Mouse (Mus musculus) lung, postnatal 0 days (tissue): Measurements from ENCODE around the gene Sept5. TPM values are rescaled to one million over a fixed set of nuclear protein-coding genes. Genes with fewer than 3 reads are reported as not detected.
A peak's percentile ranks its signal among the peaks of the same experiment; 100 is the strongest.

ENCODE experiments used
- ATAC-seq: fragments of 200-750 bp; cut with Nextera tagmentation; 2 replicates; pipeline ENCODE4 v1.8.0; 2017; ENCODE audit warnings: moderate library complexity
- DNase-seq: peaks from one replicate; pipeline ENCODE4 v3.0.0-alpha.2; 2016; ENCODE audit warnings: low spot score
- H3K27ac ChIP-seq: fragments of 300-500 bp; sonication (generic); 2 replicates; pipeline ENCODE4 v1.5.1; 2014; ENCODE audit warnings: antibody characterized with exemption, mild to moderate bottlenecking, low read length, mixed read lengths
- H3K27me3 ChIP-seq: fragments of 300-500 bp; sonication (generic); replicated peaks from 2 replicates; pipeline ENCODE4 v1.6.1; 2014; ENCODE audit warnings: low read length, mixed read lengths; ENCODE audit not compliant: insufficient read depth
- H3K36me3 ChIP-seq: fragments of 300-500 bp; sonication (generic); 2 replicates; pipeline ENCODE4 v1.6.1; 2014; ENCODE audit warnings: low read length, mixed read lengths; ENCODE audit not compliant: insufficient read depth
- H3K4me1 ChIP-seq: fragments of 300-500 bp; sonication (generic); 2 replicates; pipeline ENCODE4 v1.6.1; 2014; ENCODE audit warnings: antibody characterized with exemption, low read depth, low read length, mixed read lengths; ENCODE audit not compliant: insufficient read depth
- H3K4me2 ChIP-seq: fragments of 300-500 bp; sonication (generic); replicated peaks from 2 replicates; pipeline ENCODE4 v1.6.1; 2014; ENCODE audit warnings: low read depth, mild to moderate bottlenecking, low read length, moderate library complexity, mixed read lengths
- H3K4me3 ChIP-seq: fragments of 300-500 bp; sonication (generic); 2 replicates; pipeline ENCODE4 v1.5.1; 2014; ENCODE audit warnings: low read depth, low read length
- H3K9ac ChIP-seq: fragments of 300-500 bp; sonication (generic); replicated peaks from 2 replicates; pipeline ENCODE4 v1.6.1; 2014; ENCODE audit warnings: low read depth, mild to moderate bottlenecking
- H3K9me3 ChIP-seq: fragments of 300-500 bp; sonication (generic); 2 replicates; pipeline ENCODE4 v1.6.1; 2016; ENCODE audit warnings: low read length, mixed read lengths
- CTCF ChIP-seq: IDR thresholded peaks from 2 replicates; pipeline ENCODE4 v1.5.1; 2016; ENCODE audit warnings: antibody characterized with exemption, mild to moderate bottlenecking
- EP300 ChIP-seq: IDR thresholded peaks from 2 replicates; pipeline ENCODE4 v1.6.1; 2016; ENCODE audit warnings: antibody characterized with exemption, mild to moderate bottlenecking, control low read depth
- WGBS: fragments of 180-500 bp; shearing (Covaris S2); extraction: QIAGEN DNeasy Blood & Tissue Kit; methylation state at CpG from one replicate; pipeline ENCODE4 v1.1.7; 2014; 5-methylcytosine and 5-hydroxymethylcytosine counted together
- polyA plus RNA-seq: library from polyadenylated mRNA; unstranded; fragments of >200 nt; fragmentation: Nextera tagmentation; extraction: Ambion mirVana; gene quantifications from 2 replicates; pipeline ENCODE4 v1.2.1, GENCODE M21; 2015

The Sept5 gene
- polyA plus RNA-seq, 1 experiment from 2014 or later: 8.5 TPM

DNA sequence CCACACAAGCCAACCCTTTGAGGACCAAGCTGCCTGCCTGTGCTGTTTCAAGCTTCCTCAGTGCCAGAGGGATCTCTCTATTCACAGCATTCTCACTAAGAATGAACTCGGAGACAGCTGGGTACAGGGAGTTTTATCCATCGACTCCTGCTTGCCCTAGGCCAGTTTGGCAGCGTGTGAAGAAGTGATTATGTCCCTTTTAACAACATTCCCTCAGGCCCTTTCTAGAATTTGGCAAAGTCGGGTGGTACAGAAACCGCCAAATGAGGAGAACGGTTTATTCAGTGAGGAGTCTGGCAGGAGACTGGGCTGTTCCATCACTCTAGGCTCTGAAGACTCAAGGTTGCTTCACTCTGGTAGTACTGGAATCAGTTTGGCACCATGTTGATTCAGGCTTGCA lies 9.6 kb downstream of the Sept5 start:
- H3K4me3 ChIP-seq: peak overlapping the region; percentile 41; the same call in 1 of the 2 replicates
- H3K27me3 ChIP-seq: peaks cover 46% of the 10 kb centered on the region
- ATAC-seq: no peak
- no peak overlapping the region for H3K9ac ChIP-seq
- no peaks in the 10 kb centered on the region for H3K9me3 ChIP-seq
- TF ChIP-seq EP300 (no peak), CTCF (no peak)
- H3K4me2 ChIP-seq: no peak overlapping the region; the same call in 1 of the 2 replicates
- H3K27ac ChIP-seq: no peak overlapping the region
- peaks cover 11% of the 10 kb centered on the region for H3K4me1 ChIP-seq
- 47% methylated on average over 6 of the region's 6 CpGs for WGBS
- H3K36me3 ChIP-seq: no peaks in the 10 kb centered on the region
- DNase-seq: no peak

DNA sequence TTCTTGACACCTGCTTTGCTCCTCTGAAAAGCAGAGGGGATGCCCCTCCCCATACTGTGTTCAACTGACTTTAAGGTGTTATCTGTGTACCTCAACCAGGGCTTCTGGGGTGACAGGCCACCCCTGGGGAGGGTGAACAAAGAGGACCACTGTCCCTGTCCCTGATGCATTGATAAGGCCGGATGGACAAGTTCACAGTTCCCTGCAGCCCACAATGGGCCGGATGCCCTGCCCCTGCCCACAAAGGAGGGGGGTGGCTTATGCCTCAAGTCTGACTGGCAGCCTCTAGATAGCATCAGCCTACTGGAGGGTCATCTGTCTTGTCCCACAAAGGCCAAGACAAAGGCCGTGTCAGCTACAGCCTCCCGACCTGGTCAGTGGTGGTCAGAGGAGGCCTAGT lies 10.6 kb downstream of the Sept5 start:
- H3K4me1 ChIP-seq: peaks cover 11% of the 10 kb centered on the region
- H3K9ac ChIP-seq: no peak overlapping the region
- ATAC-seq: peak; percentile 27
- peaks cover 39% of the 10 kb centered on the region for H3K27me3 ChIP-seq
- 41% methylated on average over 4 of the region's 4 CpGs for WGBS
- no peak for DNase-seq
- no peak overlapping the region for H3K4me2 ChIP-seq
- no peaks in the 10 kb centered on the region for H3K36me3 ChIP-seq
- H3K9me3 ChIP-seq: no peaks in the 10 kb centered on the region
- no peak overlapping the region for H3K4me3 ChIP-seq
- no peak overlapping the region for H3K27ac ChIP-seq
- TF ChIP-seq EP300 (no peak), CTCF (no peak)

GRCm38 (mm10) chr16:18618297-18618696 lies 11.5 kb downstream of the Sept5 start:
- Histone ChIP-seq H3K27ac (no peak overlapping the region), H3K4me3 (no peak overlapping the region), H3K27me3 (peaks cover 39% of the 10 kb centered on the region), H3K4me1 (peaks cover 11% of the 10 kb centered on the region), H3K9me3 (no peaks in the 10 kb centered on the region), H3K36me3 (no peaks in the 10 kb centered on the region), H3K4me2 (no peak overlapping the region), H3K9ac (no peak overlapping the region)
- WGBS: 62% methylated on average over 2 of the region's 2 CpGs
- no peak for TF ChIP-seq EP300
- TF ChIP-seq CTCF: no peak
- DNase-seq (no peak), ATAC-seq (no peak)

GRCm38 (mm10) chr16:18617370-18618065 lies 12.2 kb downstream of the Sept5 start:
- Histone ChIP-seq H3K4me1 (peaks cover 11% of the 10 kb centered on the region), H3K4me3 (no peak overlapping the region), H3K4me2 (peak overlapping the region; percentile 23; the same call in 1 of the 2 replicates), H3K36me3 (no peaks in the 10 kb centered on the region), H3K27ac (no peak overlapping the region), H3K9me3 (no peaks in the 10 kb centered on the region), H3K9ac (no peak overlapping the region), H3K27me3 (peaks cover 32% of the 10 kb centered on the region)
- peak; percentile 96 for TF ChIP-seq CTCF
- no peak for TF ChIP-seq EP300
- WGBS: 5% methylated on average over 27 of the region's 27 CpGs
- DNase-seq (peak; percentile 91), ATAC-seq (peak; percentile 75)

- Histone ChIP-seq H3K4me2 (no peak overlapping the region), H3K36me3 (no peaks in the 10 kb centered on the region), H3K4me1 (peaks cover 2% of the 10 kb centered on the region), H3K9ac (no peak overlapping the region), H3K27ac (no peak overlapping the region), H3K27me3 (no peaks in the 10 kb centered on the region; the same call in 1 of the 2 replicates), H3K9me3 (no peaks in the 10 kb centered on the region), H3K4me3 (no peak overlapping the region)
- ATAC-seq (no peak), DNase-seq (no peak)
- no peak for TF ChIP-seq EP300
- no peak for TF ChIP-seq CTCF
- WGBS: 75% methylated on average over 3 of the region's 3 CpGs
These were observed 16.5 kb downstream of the Sept5 start for GRCm38 (mm10) chr16:18613301-18613700.

DNA sequence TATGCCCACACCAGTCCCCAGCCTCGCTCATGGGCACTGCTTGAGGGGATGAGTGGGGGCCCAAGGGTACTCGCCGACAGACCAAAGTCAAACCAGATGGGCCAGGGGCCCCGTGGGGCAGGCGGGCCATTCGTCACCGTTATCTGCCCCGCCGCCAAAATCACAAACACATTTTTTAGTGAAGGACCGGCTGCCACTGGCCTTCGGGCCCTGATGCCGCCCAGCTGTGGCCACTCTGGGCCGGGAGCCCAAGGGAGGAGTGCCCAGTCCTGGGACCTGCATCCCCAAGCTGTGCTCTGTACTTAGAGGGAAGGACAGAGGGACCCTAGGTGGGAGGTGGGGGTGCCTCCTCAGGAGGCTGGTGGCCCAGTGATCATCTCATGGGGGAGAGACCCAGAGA lies 18.0 kb downstream of the Sept5 start:
- no peak for TF ChIP-seq EP300
- no peak for TF ChIP-seq CTCF
- Histone ChIP-seq H3K4me3 (no peak overlapping the region), H3K27me3 (no peaks in the 10 kb centered on the region; the same call in 1 of the 2 replicates), H3K4me2 (no peak overlapping the region), H3K27ac (no peak overlapping the region), H3K9me3 (no peaks in the 10 kb centered on the region), H3K36me3 (no peaks in the 10 kb centered on the region), H3K4me1 (no peaks in the 10 kb centered on the region; the same call in 1 of the 2 replicates), H3K9ac (no peak overlapping the region)
- 43% methylated on average over 13 of the region's 13 CpGs for WGBS
- DNase-seq: no peak
- peak; percentile 56 for ATAC-seq
